Mouse (Mus musculus): ENCODE data around the gene Gm42791.

Gene Gm42791

GRCm38 (mm10) chr5:148956091-148956490 lies 38.9 kb downstream of the Gm42791 start:
- no peak for ATAC-seq (ENCODE audit: insufficient number of reproducible peaks, low FRiP score, low TSS enrichment)

DNA sequence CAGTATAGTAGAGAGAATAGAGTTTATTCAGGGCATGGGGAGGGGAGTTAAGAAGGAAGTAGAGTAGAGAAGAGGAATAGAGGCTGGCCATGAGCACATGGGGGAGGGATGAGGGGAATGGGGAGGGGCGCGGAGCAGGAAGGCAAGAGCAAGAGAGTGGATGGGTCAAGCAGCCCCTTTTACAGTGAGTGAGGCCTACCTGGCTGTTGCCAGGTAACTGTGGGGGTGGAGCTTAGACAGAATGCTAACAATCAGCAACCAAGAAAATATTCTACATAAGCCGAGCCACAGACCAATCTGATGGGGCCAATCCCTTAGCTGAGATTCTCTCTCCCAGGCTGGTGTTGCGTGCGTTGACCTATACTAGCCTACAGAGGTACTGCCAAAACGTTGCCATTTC lies 39.4 kb downstream of the Gm42791 start:
- ATAC-seq (ENCODE audit: insufficient number of reproducible peaks, low FRiP score, low TSS enrichment) = no peak

GRCm38 (mm10) chr5:148954314-148955060 lies 40.5 kb downstream of the Gm42791 start:
- no peak for ATAC-seq (ENCODE audit: insufficient number of reproducible peaks, low FRiP score, low TSS enrichment)

DNA sequence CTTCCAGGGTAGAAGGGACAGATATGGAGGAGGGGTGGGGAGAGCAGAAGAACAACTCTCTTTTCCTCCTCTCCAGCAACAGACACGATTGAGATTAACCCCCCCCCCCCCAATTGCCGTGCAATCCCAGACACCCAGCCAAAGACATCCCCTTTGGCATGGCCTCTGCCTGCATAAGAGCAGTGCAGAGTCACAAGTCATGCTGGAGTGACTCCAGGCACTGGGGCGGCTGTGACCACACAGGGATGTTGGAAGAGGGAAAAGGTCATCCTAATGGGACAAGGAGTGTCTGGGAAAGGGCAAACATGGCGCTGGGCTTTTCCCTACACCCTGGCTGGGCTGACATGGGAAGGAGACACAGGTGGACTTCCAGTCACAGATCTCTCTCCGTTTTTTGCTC lies 41.8 kb downstream of the Gm42791 start:
- no peak for ATAC-seq (ENCODE audit: insufficient number of reproducible peaks, low FRiP score, low TSS enrichment)

DNA sequence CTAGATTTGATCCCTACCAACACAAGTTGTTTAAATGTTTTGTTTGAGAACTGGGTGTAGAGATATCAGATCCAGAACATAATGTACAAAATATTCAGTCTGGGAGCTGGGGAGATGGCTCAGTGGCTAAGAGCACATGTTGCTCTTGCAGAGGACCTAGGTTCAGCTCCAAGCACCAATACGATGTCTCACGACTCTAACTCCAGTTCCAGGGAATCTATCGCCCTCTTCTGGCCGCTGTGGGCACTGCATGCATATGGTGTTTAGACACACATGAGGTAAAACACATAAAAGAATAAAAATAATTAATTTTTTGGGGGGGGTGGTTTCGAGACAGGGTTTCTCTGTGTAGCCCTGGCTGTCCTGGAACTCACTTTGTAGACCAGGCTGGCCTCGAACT lies 42.5 kb downstream of the Gm42791 start:
- no peak for ATAC-seq (ENCODE audit: insufficient number of reproducible peaks, low FRiP score, low TSS enrichment)

GRCm38 (mm10) chr5:148951360-148951759 lies 43.6 kb downstream of the Gm42791 start:
- no peak for ATAC-seq (ENCODE audit: insufficient number of reproducible peaks, low FRiP score, low TSS enrichment)

DNA sequence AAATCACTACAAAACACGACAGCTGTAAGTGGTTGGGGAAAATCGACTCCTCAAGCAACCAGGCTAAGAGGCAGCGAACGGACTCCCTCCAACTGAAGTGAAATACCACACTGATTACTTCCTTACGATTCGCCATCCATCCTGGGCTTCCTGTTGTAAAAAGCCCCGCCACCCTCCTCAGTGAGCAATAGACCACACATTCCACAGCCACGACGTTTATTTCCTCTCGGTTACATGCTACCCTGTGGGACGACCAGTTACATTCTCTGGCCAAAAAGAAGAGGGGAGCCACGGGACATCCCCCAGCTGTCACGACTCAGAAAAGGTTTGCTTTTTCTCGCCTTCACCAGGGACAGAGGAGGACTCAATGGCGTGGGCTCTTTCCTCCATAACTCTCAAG lies 44.9 kb downstream of the Gm42791 start:
- no peak for ATAC-seq (ENCODE audit: insufficient number of reproducible peaks, low FRiP score, low TSS enrichment)

DNA sequence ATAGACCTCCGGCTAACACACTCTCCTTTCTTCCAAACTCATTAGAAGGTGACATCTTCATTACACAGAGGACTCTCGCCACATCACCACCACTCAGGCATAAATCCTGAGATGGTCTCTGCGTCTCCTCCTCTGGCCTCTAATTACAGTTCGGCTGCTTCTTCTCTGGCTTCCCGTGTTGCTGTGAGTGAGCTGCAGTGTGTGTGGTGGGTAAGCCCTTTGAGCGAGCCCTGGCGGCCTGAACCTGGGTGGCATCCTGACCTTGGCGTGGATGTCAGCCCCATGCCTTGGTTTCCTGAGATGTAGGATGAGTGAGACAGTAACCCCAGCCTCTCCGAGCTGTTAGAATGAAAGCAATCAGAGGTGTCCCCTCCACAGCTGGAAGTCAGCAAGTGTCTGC lies 46.4 kb downstream of the Gm42791 start:
- no peak for ATAC-seq (ENCODE audit: insufficient number of reproducible peaks, low FRiP score, low TSS enrichment)

- no peak for ATAC-seq (ENCODE audit: insufficient number of reproducible peaks, low FRiP score, low TSS enrichment)
Measured at GRCm38 (mm10) chr5:148947412-148947811, 47.5 kb downstream of the Gm42791 start.

- no peak for ATAC-seq (ENCODE audit: insufficient number of reproducible peaks, low FRiP score, low TSS enrichment)
Measured at GRCm38 (mm10) chr5:148946787-148947186, 48.2 kb downstream of the Gm42791 start.

- no peak for ATAC-seq (ENCODE audit: insufficient number of reproducible peaks, low FRiP score, low TSS enrichment)
Measured at GRCm38 (mm10) chr5:148945735-148946134, 49.2 kb downstream of the Gm42791 start.

- ATAC-seq (ENCODE audit: insufficient number of reproducible peaks, low FRiP score, low TSS enrichment) = no peak
Measured at GRCm38 (mm10) chr5:148944024-148944423, 50.9 kb downstream of the Gm42791 start.

DNA sequence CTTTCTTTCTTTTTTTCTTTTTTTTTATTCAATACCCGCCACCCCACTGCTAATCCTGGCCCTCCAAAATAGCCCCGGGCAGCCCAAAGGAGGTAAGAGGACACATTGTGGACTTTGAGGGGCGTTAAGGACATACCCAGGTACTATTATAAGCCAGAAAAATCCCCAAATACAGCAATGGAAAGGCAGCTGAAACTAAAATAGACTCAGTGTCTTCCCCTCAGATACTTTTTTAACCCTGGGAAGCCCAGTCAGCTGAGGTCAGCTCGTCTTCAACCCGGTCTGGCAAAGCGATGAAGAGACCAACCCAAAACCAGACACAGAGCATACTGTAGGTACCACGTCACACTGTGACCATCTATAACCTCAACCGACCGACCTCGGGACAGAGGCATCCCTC lies 51.5 kb downstream of the Gm42791 start:
- ATAC-seq (ENCODE audit: insufficient number of reproducible peaks, low FRiP score, low TSS enrichment) = no peak

DNA sequence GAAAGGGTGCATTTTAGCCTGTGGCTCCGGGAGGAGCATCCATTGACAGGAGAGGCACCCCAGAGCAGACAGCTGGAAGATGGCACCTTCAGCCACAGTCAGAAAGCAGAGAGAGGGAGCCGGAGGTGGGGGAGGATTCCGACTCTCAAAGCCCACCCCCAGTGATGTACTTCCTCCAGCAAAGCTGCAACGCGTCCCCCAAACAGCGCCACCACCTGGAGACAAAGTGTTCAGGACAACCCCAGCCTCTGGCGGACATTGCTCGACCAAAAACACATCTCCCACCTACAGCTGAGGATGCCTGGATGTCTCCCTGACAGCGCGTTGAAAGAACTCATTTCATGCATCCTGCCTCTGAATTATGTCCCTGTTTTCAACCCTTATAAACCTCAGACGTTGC lies 52.0 kb downstream of the Gm42791 start:
- no peak for ATAC-seq (ENCODE audit: insufficient number of reproducible peaks, low FRiP score, low TSS enrichment)

GRCm38 (mm10) chr5:148942305-148942704 lies 52.6 kb downstream of the Gm42791 start:
- no peak for ATAC-seq (ENCODE audit: insufficient number of reproducible peaks, low FRiP score, low TSS enrichment)

GRCm38 (mm10) chr5:148941867-148942266 lies 53.1 kb downstream of the Gm42791 start:
- ATAC-seq (ENCODE audit: insufficient number of reproducible peaks, low FRiP score, low TSS enrichment) = no peak

GRCm38 (mm10) chr5:148939948-148940382 lies 55.0 kb downstream of the Gm42791 start:
- ATAC-seq (ENCODE audit: insufficient number of reproducible peaks, low FRiP score, low TSS enrichment) = no peak

DNA sequence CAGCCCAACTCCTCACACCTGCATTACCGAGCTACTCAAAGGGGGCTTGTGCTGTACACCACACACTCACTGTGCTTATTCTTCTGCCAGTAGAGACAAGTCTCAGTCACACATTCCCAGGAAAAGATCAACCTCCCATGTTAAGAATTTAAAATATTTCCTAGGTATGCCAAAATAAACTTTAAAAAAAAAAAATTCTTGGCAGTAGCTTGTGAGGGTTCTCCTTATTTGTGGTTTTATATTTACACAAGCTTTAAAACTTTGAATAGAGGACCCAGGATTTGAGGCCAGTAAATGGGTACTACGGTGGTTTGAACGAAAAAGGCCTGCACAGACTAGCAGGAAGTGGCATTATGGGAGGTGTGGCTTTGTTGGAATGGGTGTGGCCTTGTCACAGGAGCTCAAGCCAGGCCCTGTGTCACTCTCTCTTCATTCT lies 58.4 kb downstream of the Gm42791 start:
- ATAC-seq (ENCODE audit: insufficient number of reproducible peaks, low FRiP score, low TSS enrichment) = no peak

GRCm38 (mm10) chr5:148935871-148936270 lies 59.1 kb downstream of the Gm42791 start:
- ATAC-seq (ENCODE audit: insufficient number of reproducible peaks, low FRiP score, low TSS enrichment) = no peak

- no peak for ATAC-seq (ENCODE audit: insufficient number of reproducible peaks, low FRiP score, low TSS enrichment)
Measured at GRCm38 (mm10) chr5:148935071-148935821, 59.7 kb downstream of the Gm42791 start.

GRCm38 (mm10) chr5:148934457-148934856 lies 60.5 kb downstream of the Gm42791 start:
- no peak for ATAC-seq (ENCODE audit: insufficient number of reproducible peaks, low FRiP score, low TSS enrichment)

- no peak for ATAC-seq (ENCODE audit: insufficient number of reproducible peaks, low FRiP score, low TSS enrichment)
Measured at GRCm38 (mm10) chr5:148933767-148934166, 61.2 kb downstream of the Gm42791 start.
